Mouse (Mus musculus) frontal cortex, adult 2 months (tissue): ENCODE results near the gene Dmbx1. TPM values are rescaled to one million over a fixed set of nuclear protein-coding genes. Genes with fewer than 3 reads are reported as not detected.

Experiments
- DNase-seq, 2 experiments: peaks; one replicate each; pipeline ENCODE4 v3.0.0; 2022; ENCODE audit warnings: low spot score in 1 of 2; ENCODE audit errors: extremely low spot score in 1 of 2
- polyA plus RNA-seq: library from polyadenylated mRNA; depleted of rRNA; stranded (reverse); fragments of >200 nt; gene quantifications from 2 replicates; pipeline ENCODE4 v1.2.3, GENCODE M21; 2012; rRNA removed

Dmbx1 gene
- 0.06 and 0.12 TPM in 2 replicates for polyA plus RNA-seq

- DNase-seq: no peak
Measured at GRCm38 (mm10) chr4:115939295-115940102, at the start of gene Dmbx1. Dmbx1 (minus strand) TSS chr4:115939926.

DNA sequence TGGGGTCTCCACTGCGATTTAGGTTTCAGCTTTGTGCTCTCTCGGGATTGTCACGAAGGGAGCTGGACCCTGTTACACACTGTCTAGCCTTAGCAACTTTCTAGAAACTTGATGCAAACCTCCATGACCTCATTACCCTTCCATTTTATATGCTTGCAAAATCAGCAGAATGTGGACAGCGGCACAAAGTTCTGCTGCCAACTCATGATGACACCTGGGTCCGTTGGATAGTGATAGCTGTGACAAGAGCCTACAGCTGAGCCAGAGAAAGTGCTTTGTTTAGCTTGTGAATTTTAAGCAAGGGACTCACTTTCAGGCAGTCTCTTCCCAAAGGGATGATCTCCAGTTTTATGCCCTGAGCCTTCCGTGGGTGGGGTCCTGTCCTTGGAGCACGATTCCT is 49.7 kb upstream of the Dmbx1 start:
- DNase-seq: no peak

DNA sequence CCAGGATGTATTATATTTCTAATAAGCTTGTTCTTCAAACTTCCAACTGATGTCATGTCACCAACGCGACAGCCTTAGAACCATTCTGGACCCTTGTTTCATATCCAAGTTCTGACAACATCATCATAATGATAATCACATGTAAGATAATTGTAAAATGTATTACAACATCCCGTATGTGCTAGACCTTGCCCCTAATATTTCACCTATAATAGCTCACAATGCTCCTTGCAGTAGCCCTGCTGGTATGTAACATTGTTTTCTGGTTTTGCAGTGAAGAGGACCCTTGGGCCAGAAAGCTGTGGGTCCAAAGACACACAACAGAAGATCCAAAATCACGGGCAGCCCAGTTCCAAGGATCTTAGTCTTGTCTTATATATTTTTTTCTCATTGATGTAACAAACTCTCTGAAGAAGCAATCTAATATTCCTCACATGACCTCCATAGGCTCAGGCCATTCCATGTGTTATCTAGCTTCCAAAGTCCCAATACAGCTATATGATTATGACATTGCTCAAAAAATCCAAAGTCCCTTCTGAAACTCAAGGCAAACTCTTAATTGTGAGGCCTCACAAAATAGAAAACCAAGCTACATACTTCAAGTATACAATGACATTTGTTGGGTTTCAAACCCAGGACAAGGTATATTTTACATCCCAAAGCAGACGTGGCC is 48.3 kb upstream of the Dmbx1 start:
- DNase-seq: no peak

DNA sequence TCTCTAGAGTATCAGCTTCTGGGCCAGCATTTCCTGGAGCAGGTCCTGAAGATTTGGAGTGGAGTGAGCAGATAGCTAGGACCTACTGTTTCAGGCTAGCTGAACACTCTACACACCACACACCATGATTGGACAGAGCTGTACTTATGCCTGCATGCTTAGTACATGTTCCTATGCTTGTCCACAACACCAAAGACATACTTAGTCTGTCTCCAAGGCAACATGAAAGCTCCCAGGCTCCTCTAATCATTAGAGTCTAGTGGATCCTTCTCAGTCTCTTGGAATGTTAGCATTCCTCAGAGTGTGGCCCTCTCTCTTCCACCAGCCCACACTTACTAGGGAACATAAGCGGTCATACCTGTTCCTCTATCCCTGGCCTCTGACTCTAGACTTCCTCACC is 47.7 kb upstream of the Dmbx1 start:
- no peak for DNase-seq

DNA sequence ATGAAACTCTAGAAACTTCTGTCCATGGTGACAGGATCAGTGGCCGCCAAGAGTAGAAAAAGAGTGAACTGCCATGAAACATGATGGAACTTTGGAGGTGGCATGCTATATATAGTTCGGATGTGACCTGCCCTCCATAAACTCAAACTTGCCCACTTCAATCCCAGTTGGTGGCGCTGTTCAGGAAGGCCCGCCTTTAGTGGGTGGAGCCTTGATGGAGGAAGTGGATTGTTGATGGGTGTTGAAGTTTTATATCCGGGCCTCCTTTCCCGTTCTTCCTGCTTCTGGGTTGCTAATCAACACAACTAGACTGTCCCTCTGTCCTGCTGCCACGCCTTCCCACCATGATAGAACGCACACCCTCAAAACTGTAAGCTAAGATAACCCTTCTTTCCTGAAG is 45.2 kb upstream of the Dmbx1 start:
- DNase-seq: no peak

DNA sequence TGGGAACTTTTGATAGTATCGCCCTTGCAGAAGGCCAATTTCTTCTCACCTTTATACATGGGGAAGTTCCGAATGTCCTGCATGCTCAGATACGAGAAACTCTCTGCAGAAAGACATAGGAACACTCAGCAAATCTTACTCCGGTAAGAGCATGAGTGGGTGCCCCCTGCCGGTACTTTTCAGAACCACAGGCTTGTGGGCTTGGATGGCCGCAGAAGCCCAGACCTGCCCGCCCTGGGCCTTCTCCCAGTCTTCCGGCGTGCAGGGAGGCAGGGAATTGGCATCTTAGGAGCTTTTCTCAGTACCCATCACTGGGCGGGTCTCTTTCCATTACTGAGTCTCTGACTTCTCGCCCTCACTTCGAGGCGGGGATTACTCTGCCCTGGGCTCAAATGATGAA is 44.4 kb upstream of the Dmbx1 start:
- peak in 1 of 2 experiments; percentile 91 for DNase-seq

- DNase-seq: peak in 1 of 2 experiments; percentile 90
Measured at GRCm38 (mm10) chr4:115980676-115981075, 41.0 kb upstream of the Dmbx1 start.

- DNase-seq: no peak
Measured at GRCm38 (mm10) chr4:115979437-115979836, 39.7 kb upstream of the Dmbx1 start.

GRCm38 (mm10) chr4:115978911-115979310 is 39.2 kb upstream of the Dmbx1 start:
- no peak for DNase-seq

GRCm38 (mm10) chr4:115972543-115972942 is 32.8 kb upstream of the Dmbx1 start:
- DNase-seq: no peak

GRCm38 (mm10) chr4:115964446-115964845 is 24.7 kb upstream of the Dmbx1 start:
- DNase-seq: no peak

GRCm38 (mm10) chr4:115963751-115964150 is 24.0 kb upstream of the Dmbx1 start:
- DNase-seq: no peak

- peak in 1 of 2 experiments; percentile 34 for DNase-seq
Measured at GRCm38 (mm10) chr4:115962671-115963412, 23.1 kb upstream of the Dmbx1 start.

GRCm38 (mm10) chr4:115961991-115962390 is 22.3 kb upstream of the Dmbx1 start:
- DNase-seq: no peak

DNA sequence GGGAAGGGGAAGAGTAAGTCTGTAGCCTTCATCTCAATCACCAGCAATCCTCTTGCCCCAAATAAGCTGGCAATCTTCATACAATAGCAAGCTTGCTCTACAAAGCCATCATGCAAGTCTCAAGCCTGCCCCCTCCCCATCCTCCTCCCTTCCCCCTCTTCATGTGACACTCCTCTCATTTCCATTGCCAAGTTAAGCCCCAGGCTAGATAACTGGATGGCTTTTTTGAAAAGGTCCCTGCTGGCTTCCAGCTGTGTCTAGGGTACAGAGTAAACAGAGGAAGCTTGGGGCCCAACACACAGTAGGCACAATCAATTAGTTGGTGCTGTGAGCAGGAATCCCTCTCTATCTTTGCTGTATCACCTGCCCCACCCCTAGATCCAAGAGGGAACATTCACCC is 19.8 kb upstream of the Dmbx1 start:
- DNase-seq: no peak

- DNase-seq: no peak
Measured at GRCm38 (mm10) chr4:115955494-115955775, 15.7 kb upstream of the Dmbx1 start.

DNA sequence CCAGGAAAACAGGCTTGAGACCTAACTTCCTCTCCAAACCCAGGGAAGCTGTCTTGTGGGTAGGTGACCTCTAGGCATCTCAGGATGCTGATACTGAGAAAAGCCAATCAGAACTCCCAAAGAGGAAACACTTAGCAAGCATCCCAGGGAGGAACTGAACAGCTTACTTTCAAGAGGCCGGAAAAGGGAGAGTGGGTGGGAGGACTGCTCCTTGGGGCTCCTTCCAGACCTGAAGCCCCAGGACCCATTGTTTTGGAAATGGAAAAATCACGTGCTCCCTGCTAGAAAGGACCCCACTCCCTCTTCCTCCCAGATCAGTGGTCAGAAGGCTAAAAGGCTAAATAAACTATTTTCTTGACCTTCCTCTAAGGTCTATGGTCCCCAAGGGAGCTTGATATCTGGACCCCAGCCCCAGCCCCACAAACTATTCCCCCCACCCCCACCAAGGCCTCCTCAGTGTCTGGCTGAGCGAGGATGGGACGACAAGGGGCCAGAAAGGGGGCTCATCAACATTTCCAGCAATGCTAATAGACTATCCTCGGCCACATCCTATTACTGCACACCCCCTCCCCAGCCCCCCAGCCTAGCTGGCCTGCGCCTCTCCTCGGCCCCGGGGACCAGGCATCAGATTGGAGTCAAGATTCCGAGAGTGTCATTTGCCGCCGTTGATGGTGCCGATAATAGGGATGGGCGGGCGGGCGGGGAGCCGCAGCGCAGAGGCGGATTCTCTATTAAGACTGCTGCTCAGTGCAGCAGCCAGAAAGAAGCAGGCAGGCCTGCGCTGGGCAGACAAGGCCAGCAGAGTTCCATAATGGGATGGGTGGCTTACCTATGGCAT is 15.1 kb upstream of the Dmbx1 start:
- no peak for DNase-seq

DNA sequence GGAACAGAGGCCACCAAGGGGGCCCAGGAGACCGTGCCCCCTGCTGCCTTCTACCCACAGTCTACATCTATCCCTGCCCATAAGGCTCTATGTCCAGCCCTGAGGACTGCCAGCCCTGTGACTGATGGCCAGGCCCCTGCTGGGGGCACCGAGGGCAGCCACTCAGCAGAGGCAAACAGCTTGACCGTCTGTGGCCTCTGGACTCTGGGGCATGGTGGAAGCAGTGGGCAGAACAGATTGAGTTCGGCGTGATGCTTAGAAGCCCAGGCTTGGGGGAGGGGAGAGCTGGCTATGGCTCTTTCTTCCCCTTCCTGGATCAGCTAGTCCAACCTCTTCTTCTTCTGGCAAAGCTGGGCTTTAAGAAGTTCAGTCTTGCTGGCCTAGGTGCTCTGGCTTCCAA is 13.8 kb upstream of the Dmbx1 start:
- DNase-seq: no peak

DNA sequence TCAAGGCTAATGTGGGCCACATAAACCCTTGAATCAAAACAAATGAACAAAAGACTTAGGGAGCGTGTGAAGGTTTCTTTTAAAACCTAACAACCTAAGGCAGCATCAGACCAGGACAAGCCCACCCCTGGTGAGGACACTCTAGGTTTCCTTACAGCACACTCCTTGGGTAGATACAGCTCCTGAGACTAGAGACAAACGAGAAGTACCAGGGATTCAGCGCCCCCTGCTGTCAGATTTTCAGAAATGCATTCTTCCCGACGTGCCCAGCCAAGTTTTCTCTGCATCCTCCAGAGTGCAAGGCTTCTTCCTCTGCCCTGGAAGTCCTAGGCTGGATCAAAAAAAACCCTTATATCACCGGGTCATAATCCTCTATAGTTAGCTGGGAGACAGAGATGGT is 13.0 kb upstream of the Dmbx1 start:
- peak; percentile 11 to 85 for DNase-seq

DNA sequence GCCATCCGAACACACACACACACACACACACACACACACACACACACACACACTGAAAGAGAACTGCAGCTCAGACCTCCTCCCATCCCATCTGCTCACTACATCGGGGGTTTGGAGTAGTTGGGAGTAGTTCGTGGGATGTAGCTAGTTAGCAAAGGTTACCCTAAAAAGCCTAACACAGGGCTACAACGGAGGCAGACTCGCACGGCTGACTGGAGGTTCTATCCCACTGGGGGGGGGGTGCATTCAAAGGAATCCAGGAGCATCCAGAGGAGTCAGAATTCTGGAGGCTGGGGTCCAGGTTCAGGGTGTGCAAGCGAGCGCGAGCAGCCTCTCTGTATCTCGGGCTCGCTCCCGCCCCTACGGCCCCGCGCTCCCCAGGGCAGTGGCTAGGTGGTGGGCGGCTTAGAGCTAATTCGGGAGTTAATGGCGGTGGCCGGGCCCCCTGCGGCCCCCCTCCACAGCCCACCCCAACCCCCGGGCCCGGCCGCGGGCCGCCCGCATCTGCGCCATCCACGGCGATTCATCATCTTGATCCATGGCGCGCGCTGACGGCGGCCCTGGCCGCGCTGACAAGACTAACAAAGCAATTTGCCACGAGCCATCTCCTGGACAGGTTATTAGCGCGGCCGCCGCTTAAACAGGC is 4.1 kb upstream of the Dmbx1 start:
- DNase-seq: no peak
